Mouse (Mus musculus): ENCODE data around the gene Zfp281. TPM values are rescaled to one million over a fixed set of nuclear protein-coding genes. Genes with fewer than 3 reads are reported as not detected.

Zfp281 gene
- polyA plus RNA-seq, 1 experiment, result 2.3 TPM

GRCm38 (mm10) chr1:136674548-136675455, 50.1 kb downstream of the Zfp281 start:
- Histone ChIP-seq H3K27ac (ENCODE audit: insufficient read depth, low read depth, low read length) (no peak overlapping the region), H3K36me3 (ENCODE audit: control insufficient read depth, insufficient read depth, low read length) (no peaks in the 10 kb centered on the region), H3K4me3 (ENCODE audit: insufficient read depth, low read depth, low read length) (no peak overlapping the region), H3K4me1 (ENCODE audit: control insufficient read depth, insufficient read depth, low read length) (no peaks in the 10 kb centered on the region), H3K27me3 (replicated peaks; ENCODE audit: control insufficient read depth, insufficient read depth, low read length) (no peaks in the 10 kb centered on the region)
- 39% methylated on average over 25 of the region's 25 CpGs for WGBS
- TF ChIP-seq CTCF (conservative IDR thresholded peaks at IDR 0.05; ENCODE audit: insufficient read depth, insufficient read length, low read depth, low read length), result no peak
- no peak for TF ChIP-seq POLR2A (IDR thresholded peaks at IDR 0.05; ENCODE audit: low read depth, low read length)
- peak; percentile 22 for DNase-seq

- TF ChIP-seq CTCF (conservative IDR thresholded peaks at IDR 0.05; ENCODE audit: insufficient read depth, insufficient read length, low read depth, low read length) (no peak), POLR2A (IDR thresholded peaks at IDR 0.05; ENCODE audit: low read depth, low read length) (no peak)
- no peak for DNase-seq
- Histone ChIP-seq H3K4me3 (ENCODE audit: insufficient read depth, low read depth, low read length) (no peak overlapping the region), H3K36me3 (ENCODE audit: control insufficient read depth, insufficient read depth, low read length) (no peaks in the 10 kb centered on the region), H3K4me1 (ENCODE audit: control insufficient read depth, insufficient read depth, low read length) (no peaks in the 10 kb centered on the region), H3K27ac (ENCODE audit: insufficient read depth, low read depth, low read length) (no peak overlapping the region), H3K27me3 (replicated peaks; ENCODE audit: control insufficient read depth, insufficient read depth, low read length) (no peaks in the 10 kb centered on the region)
- WGBS, result 90% methylated on average over 16 of the region's 16 CpGs
Observed at GRCm38 (mm10) chr1:136675736-136676444, 51.2 kb downstream of the Zfp281 start.

GRCm38 (mm10) chr1:136676445-136676755, 51.7 kb downstream of the Zfp281 start:
- TF ChIP-seq CTCF (conservative IDR thresholded peaks at IDR 0.05; ENCODE audit: insufficient read depth, insufficient read length, low read depth, low read length) (no peak), POLR2A (IDR thresholded peaks at IDR 0.05; ENCODE audit: low read depth, low read length) (no peak)
- WGBS, result 81% methylated on average over 6 of the region's 6 CpGs
- Histone ChIP-seq H3K36me3 (ENCODE audit: control insufficient read depth, insufficient read depth, low read length) (no peaks in the 10 kb centered on the region), H3K27ac (ENCODE audit: insufficient read depth, low read depth, low read length) (no peak overlapping the region), H3K4me3 (ENCODE audit: insufficient read depth, low read depth, low read length) (no peak overlapping the region), H3K4me1 (ENCODE audit: control insufficient read depth, insufficient read depth, low read length) (no peaks in the 10 kb centered on the region), H3K27me3 (replicated peaks; ENCODE audit: control insufficient read depth, insufficient read depth, low read length) (no peaks in the 10 kb centered on the region)
- no peak for DNase-seq

GRCm38 (mm10) chr1:136677847-136678325, 53.2 kb downstream of the Zfp281 start:
- no peak overlapping the region for H3K27ac ChIP-seq (ENCODE audit: insufficient read depth, low read depth, low read length)
- H3K4me1 ChIP-seq (ENCODE audit: control insufficient read depth, insufficient read depth, low read length), result no peaks in the 10 kb centered on the region
- no peak for DNase-seq
- 90% methylated on average over 3 of the region's 3 CpGs for WGBS
- TF ChIP-seq POLR2A (IDR thresholded peaks at IDR 0.05; ENCODE audit: low read depth, low read length), result no peak
- no peak for TF ChIP-seq CTCF (conservative IDR thresholded peaks at IDR 0.05; ENCODE audit: insufficient read depth, insufficient read length, low read depth, low read length)
- no peaks in the 10 kb centered on the region for H3K27me3 ChIP-seq (replicated peaks; ENCODE audit: control insufficient read depth, insufficient read depth, low read length)
- no peak overlapping the region for H3K4me3 ChIP-seq (ENCODE audit: insufficient read depth, low read depth, low read length)
- H3K36me3 ChIP-seq (ENCODE audit: control insufficient read depth, insufficient read depth, low read length), result no peaks in the 10 kb centered on the region

GRCm38 (mm10) chr1:136678836-136679235, 54.1 kb downstream of the Zfp281 start:
- Histone ChIP-seq H3K36me3 (ENCODE audit: control insufficient read depth, insufficient read depth, low read length) (no peaks in the 10 kb centered on the region), H3K27me3 (replicated peaks; ENCODE audit: control insufficient read depth, insufficient read depth, low read length) (no peaks in the 10 kb centered on the region), H3K4me3 (ENCODE audit: insufficient read depth, low read depth, low read length) (no peak overlapping the region), H3K4me1 (ENCODE audit: control insufficient read depth, insufficient read depth, low read length) (no peaks in the 10 kb centered on the region), H3K27ac (ENCODE audit: insufficient read depth, low read depth, low read length) (no peak overlapping the region)
- WGBS, result 58% methylated on average over 4 of the region's 4 CpGs
- TF ChIP-seq POLR2A (IDR thresholded peaks at IDR 0.05; ENCODE audit: low read depth, low read length), result no peak
- TF ChIP-seq CTCF (conservative IDR thresholded peaks at IDR 0.05; ENCODE audit: insufficient read depth, insufficient read length, low read depth, low read length), result no peak
- DNase-seq, result no peak

Other genes with a start within 250 kb of the Zfp281 start
- gene Ddx59, start 209.6 kb upstream of the Zfp281 start, polyA plus RNA-seq (2012; rRNA removed), result 4.3 and 4.9 TPM in 2 replicates
- gene Kif14, start 158.6 kb upstream of the Zfp281 start, polyA plus RNA-seq (2012; rRNA removed), result 0.04 and 0.05 TPM in 2 replicates

Measured in kidney, adult 2 months (tissue).